Mouse (Mus musculus): Measurements from ENCODE around the gene Mical1. TPM values are rescaled to one million over a fixed set of nuclear protein-coding genes. Genes with fewer than 3 reads are reported as not detected.

The Mical1 gene
- polyA plus RNA-seq, 1 experiment from 2014 or later, result 26.6 TPM

GRCm38 (mm10) chr10:41472962-41473481 is 3.1 kb upstream of the Mical1 start:
- H3K4me1 ChIP-seq (replicated peaks; ENCODE audit: control insufficient read depth, insufficient read depth, low read length), result no peaks in the 10 kb centered on the region; the same call in 1 of the 2 replicates
- H3K27me3 ChIP-seq (ENCODE audit: control insufficient read depth, insufficient read depth, low read length), result no peaks in the 10 kb centered on the region
- no peak overlapping the region for H3K9ac ChIP-seq (ENCODE audit: low read depth, low read length)
- H3K4me2 ChIP-seq (replicated peaks; ENCODE audit: low read depth, low read length), result no peak overlapping the region
- DNase-seq (ENCODE audit: low spot score) (no peak), ATAC-seq (ENCODE audit: low FRiP score) (no peak)
- H3K4me3 ChIP-seq (ENCODE audit: low read depth, low read length), result no peak overlapping the region
- H3K9me3 ChIP-seq (ENCODE audit: control insufficient read depth, low read length), result no peaks in the 10 kb centered on the region
- H3K36me3 ChIP-seq (ENCODE audit: control insufficient read depth, insufficient read depth, low read length), result no peaks in the 10 kb centered on the region
- no peak overlapping the region for H3K27ac ChIP-seq (ENCODE audit: low read depth, low read length)
- WGBS, result 83% methylated on average over 5 of the region's 5 CpGs

GRCm38 (mm10) chr10:41473782-41474468 is 2.2 kb upstream of the Mical1 start:
- Histone ChIP-seq H3K9me3 (ENCODE audit: control insufficient read depth, low read length) (no peaks in the 10 kb centered on the region), H3K9ac (ENCODE audit: low read depth, low read length) (no peak overlapping the region), H3K4me3 (ENCODE audit: low read depth, low read length) (no peak overlapping the region), H3K36me3 (ENCODE audit: control insufficient read depth, insufficient read depth, low read length) (no peaks in the 10 kb centered on the region), H3K27ac (ENCODE audit: low read depth, low read length) (no peak overlapping the region), H3K27me3 (ENCODE audit: control insufficient read depth, insufficient read depth, low read length) (no peaks in the 10 kb centered on the region), H3K4me2 (replicated peaks; ENCODE audit: low read depth, low read length) (no peak overlapping the region), H3K4me1 (replicated peaks; ENCODE audit: control insufficient read depth, insufficient read depth, low read length) (no peaks in the 10 kb centered on the region; the same call in 1 of the 2 replicates)
- WGBS, result 90% methylated on average over 6 of the region's 6 CpGs
- ATAC-seq (ENCODE audit: low FRiP score) (no peak), DNase-seq (ENCODE audit: low spot score) (no peak)

GRCm38 (mm10) chr10:41474981-41475391 is 1.1 kb upstream of the Mical1 start:
- DNase-seq (ENCODE audit: low spot score), result no peak
- no peaks in the 10 kb centered on the region for H3K36me3 ChIP-seq (ENCODE audit: control insufficient read depth, insufficient read depth, low read length)
- 84% methylated on average over 1 of the region's 1 CpGs for WGBS
- no peak overlapping the region for H3K27ac ChIP-seq (ENCODE audit: low read depth, low read length)
- H3K27me3 ChIP-seq (ENCODE audit: control insufficient read depth, insufficient read depth, low read length), result no peaks in the 10 kb centered on the region
- H3K4me1 ChIP-seq (replicated peaks; ENCODE audit: control insufficient read depth, insufficient read depth, low read length), result no peaks in the 10 kb centered on the region; the same call in 1 of the 2 replicates
- H3K4me3 ChIP-seq (ENCODE audit: low read depth, low read length), result no peak overlapping the region
- H3K4me2 ChIP-seq (replicated peaks; ENCODE audit: low read depth, low read length), result no peak overlapping the region
- no peak overlapping the region for H3K9ac ChIP-seq (ENCODE audit: low read depth, low read length)
- H3K9me3 ChIP-seq (ENCODE audit: control insufficient read depth, low read length), result no peaks in the 10 kb centered on the region
- ATAC-seq (ENCODE audit: low FRiP score), result no peak

GRCm38 (mm10) chr10:41477018-41477277 is 834 bp downstream of the Mical1 start:
- peak; percentile 43 for ATAC-seq (ENCODE audit: low FRiP score)
- 0% methylated on average over 9 of the region's 9 CpGs for WGBS

GRCm38 (mm10) chr10:41477278-41478181 is 1.4 kb downstream of the Mical1 start:
- under 1% methylated on average over 20 of the region's 20 CpGs for WGBS
- Histone ChIP-seq H3K9me3 (ENCODE audit: control insufficient read depth, low read length) (no peaks in the 10 kb centered on the region), H3K9ac (ENCODE audit: low read depth, low read length) (peak overlapping the region; percentile 71), H3K27me3 (ENCODE audit: control insufficient read depth, insufficient read depth, low read length) (no peaks in the 10 kb centered on the region), H3K4me2 (replicated peaks; ENCODE audit: low read depth, low read length) (peak overlapping the region; percentile 57), H3K27ac (ENCODE audit: low read depth, low read length) (peak overlapping the region; percentile 74), H3K4me1 (replicated peaks; ENCODE audit: control insufficient read depth, insufficient read depth, low read length) (no peaks in the 10 kb centered on the region; the same call in 1 of the 2 replicates), H3K4me3 (ENCODE audit: low read depth, low read length) (peak overlapping the region; percentile 51), H3K36me3 (ENCODE audit: control insufficient read depth, insufficient read depth, low read length) (no peaks in the 10 kb centered on the region)
- ATAC-seq (ENCODE audit: low FRiP score) (peak; percentile 81), DNase-seq (ENCODE audit: low spot score) (peak; percentile 63)

More at GRCm38 (mm10) chr10:41477018-41477277, 834 bp downstream of the Mical1 start:
- peak overlapping the region; percentile 74 for H3K27ac ChIP-seq (ENCODE audit: low read depth, low read length)
- H3K9ac ChIP-seq (ENCODE audit: low read depth, low read length), result peak overlapping the region; percentile 71
- no peaks in the 10 kb centered on the region; the same call in 1 of the 2 replicates for H3K4me1 ChIP-seq (replicated peaks; ENCODE audit: control insufficient read depth, insufficient read depth, low read length)
- H3K36me3 ChIP-seq (ENCODE audit: control insufficient read depth, insufficient read depth, low read length), result no peaks in the 10 kb centered on the region
- no peaks in the 10 kb centered on the region for H3K9me3 ChIP-seq (ENCODE audit: control insufficient read depth, low read length)
- H3K27me3 ChIP-seq (ENCODE audit: control insufficient read depth, insufficient read depth, low read length), result no peaks in the 10 kb centered on the region
- peak; percentile 82 for DNase-seq (ENCODE audit: low spot score)
- peak overlapping the region; percentile 51 for H3K4me3 ChIP-seq (ENCODE audit: low read depth, low read length)
- H3K4me2 ChIP-seq (replicated peaks; ENCODE audit: low read depth, low read length), result peak overlapping the region; percentile 57

- Histone ChIP-seq H3K36me3 (ENCODE audit: control insufficient read depth, insufficient read depth, low read length) (0 out of 2 replicates have a peak, but pooled peaks cover 3% of the 10 kb centered on the region), H3K9ac (ENCODE audit: low read depth, low read length) (no peak overlapping the region), H3K4me1 (replicated peaks; ENCODE audit: control insufficient read depth, insufficient read depth, low read length) (no peaks in the 10 kb centered on the region; the same call in 1 of the 2 replicates), H3K4me2 (replicated peaks; ENCODE audit: low read depth, low read length) (no peak overlapping the region), H3K27ac (ENCODE audit: low read depth, low read length) (no peak overlapping the region), H3K27me3 (ENCODE audit: control insufficient read depth, insufficient read depth, low read length) (no peaks in the 10 kb centered on the region), H3K4me3 (ENCODE audit: low read depth, low read length) (no peak overlapping the region), H3K9me3 (ENCODE audit: control insufficient read depth, low read length) (no peaks in the 10 kb centered on the region)
- WGBS, result 92% methylated on average over 3 of the region's 3 CpGs
- DNase-seq (ENCODE audit: low spot score) (no peak), ATAC-seq (ENCODE audit: low FRiP score) (no peak)
These were observed 3.8 kb downstream of the Mical1 start for GRCm38 (mm10) chr10:41479961-41480360.

GRCm38 (mm10) chr10:41480938-41481880 is 5.1 kb downstream of the Mical1 start:
- 73% methylated on average over 33 of the region's 33 CpGs for WGBS
- Histone ChIP-seq H3K4me1 (replicated peaks; ENCODE audit: control insufficient read depth, insufficient read depth, low read length) (no peaks in the 10 kb centered on the region; the same call in 1 of the 2 replicates), H3K36me3 (ENCODE audit: control insufficient read depth, insufficient read depth, low read length) (0 out of 2 replicates have a peak, but pooled peaks cover 7% of the 10 kb centered on the region), H3K27me3 (ENCODE audit: control insufficient read depth, insufficient read depth, low read length) (no peaks in the 10 kb centered on the region), H3K4me3 (ENCODE audit: low read depth, low read length) (no peak overlapping the region), H3K9me3 (ENCODE audit: control insufficient read depth, low read length) (no peaks in the 10 kb centered on the region), H3K27ac (ENCODE audit: low read depth, low read length) (no peak overlapping the region), H3K9ac (ENCODE audit: low read depth, low read length) (no peak overlapping the region), H3K4me2 (replicated peaks; ENCODE audit: low read depth, low read length) (no peak overlapping the region)
- ATAC-seq (ENCODE audit: low FRiP score) (no peak), DNase-seq (ENCODE audit: low spot score) (no peak)

GRCm38 (mm10) chr10:41482446-41482845 is 6.3 kb downstream of the Mical1 start:
- 81% methylated on average over 7 of the region's 7 CpGs for WGBS
- Histone ChIP-seq H3K4me3 (ENCODE audit: low read depth, low read length) (no peak overlapping the region), H3K36me3 (ENCODE audit: control insufficient read depth, insufficient read depth, low read length) (0 out of 2 replicates have a peak, but pooled peaks cover 7% of the 10 kb centered on the region), H3K27me3 (ENCODE audit: control insufficient read depth, insufficient read depth, low read length) (no peaks in the 10 kb centered on the region), H3K27ac (ENCODE audit: low read depth, low read length) (no peak overlapping the region), H3K4me2 (replicated peaks; ENCODE audit: low read depth, low read length) (no peak overlapping the region), H3K4me1 (replicated peaks; ENCODE audit: control insufficient read depth, insufficient read depth, low read length) (no peaks in the 10 kb centered on the region; the same call in 1 of the 2 replicates), H3K9ac (ENCODE audit: low read depth, low read length) (no peak overlapping the region), H3K9me3 (ENCODE audit: control insufficient read depth, low read length) (no peaks in the 10 kb centered on the region)
- DNase-seq (ENCODE audit: low spot score) (no peak), ATAC-seq (ENCODE audit: low FRiP score) (no peak)
